Mouse (Mus musculus) lung, postnatal 14 days (tissue): ENCODE results near the gene Mup10.
"Not testable (repeated sequence)": the region's sequence is repeated elsewhere in the genome, so short reads cannot be mapped to it uniquely, and the experiment has no call there.

Source experiments
- DNase-seq: peaks from one replicate; pipeline ENCODE4 v3.0.0; 2021

The Mup10 gene

DNA sequence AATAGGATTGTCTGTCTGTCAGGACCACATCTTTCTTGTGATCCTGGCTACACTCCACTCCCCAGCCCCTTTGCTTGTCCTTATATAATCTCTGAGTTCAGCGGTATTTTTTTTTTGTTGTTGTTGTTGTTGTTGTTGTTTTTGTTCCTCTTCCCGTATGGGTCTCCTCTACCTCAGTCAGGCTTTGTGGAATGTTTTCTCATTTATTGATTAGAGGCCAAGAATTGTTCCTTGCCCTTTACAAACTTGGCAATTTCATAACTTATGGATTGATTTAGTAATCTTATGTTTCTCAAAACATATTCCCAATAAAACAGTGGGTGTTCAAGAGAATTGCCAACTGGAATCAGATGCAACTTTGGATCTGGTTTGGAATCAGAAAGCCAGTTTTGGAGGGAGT lies at the start of gene Mup10:
Gene Mup10, minus strand, starts transcription at position 101 of the 400 bp plus-strand sequence.
- DNase-seq, result not testable (repeated sequence)
